Mouse (Mus musculus): ENCODE measurements around the gene Gadd45gip1.

The Gadd45gip1 gene

DNA sequence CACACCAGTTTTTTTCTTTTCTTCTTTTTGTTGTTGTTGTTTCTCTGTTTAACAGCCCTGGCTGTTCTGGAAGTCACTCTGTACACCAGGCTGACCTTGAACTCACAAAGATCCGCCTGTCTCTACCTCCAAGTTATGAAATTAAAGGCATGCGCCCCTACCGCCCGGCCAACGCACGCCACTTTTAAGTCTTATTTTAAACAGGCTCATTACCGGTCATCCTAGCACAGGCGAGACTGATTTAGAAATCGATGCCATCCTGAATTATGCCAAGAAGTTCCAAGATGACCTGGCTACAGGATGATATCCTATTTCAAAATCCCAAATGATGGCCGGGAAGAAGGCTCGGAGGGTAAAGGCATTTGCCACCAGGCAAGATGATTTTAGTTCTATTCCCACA, at the start of gene Gadd45gip1:
Gadd45gip1 (plus strand) TSS at position 33 of the 400 bp plus-strand sequence.
- DNase-seq = peak; percentile 50

DNA sequence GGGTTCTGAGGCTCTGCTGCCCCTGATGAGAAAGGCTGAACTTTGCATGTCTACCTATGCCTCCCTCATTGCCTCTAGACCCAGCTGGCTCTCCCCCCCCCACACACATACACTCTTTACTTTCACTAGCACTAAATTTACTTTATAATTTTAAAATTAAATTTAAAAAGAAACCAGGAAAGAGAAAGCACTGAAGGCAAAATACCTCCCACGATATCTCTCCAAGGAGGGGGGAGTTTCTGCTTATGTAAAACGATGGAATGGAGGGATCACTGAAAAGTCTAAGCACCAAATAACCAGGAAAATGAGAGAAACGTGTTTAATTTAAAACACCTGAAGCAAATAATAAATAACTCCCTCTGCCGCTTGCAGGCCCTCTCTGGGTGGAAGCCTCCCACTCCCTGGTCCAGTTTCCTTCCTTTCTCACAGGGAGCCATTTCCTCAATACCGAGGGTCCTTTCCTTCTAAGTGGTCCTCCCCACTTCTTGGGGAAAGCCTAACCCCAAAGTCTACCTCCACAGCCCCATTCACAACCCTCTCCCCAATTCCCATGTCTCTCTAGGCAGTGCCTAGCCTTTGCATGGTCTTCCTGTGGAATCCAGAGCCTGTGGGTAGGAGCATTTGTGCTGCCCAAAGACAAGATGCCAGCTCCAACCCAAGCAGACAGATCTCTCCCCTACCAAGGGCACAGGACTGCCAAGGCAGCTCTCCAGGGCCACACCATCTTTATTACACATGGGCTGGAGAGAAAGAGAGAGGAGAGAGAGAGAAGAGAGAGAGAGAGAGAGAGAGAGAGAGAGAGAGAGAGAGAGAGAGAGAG, 49.4 kb upstream of the Gadd45gip1 start:
- no peak for DNase-seq

DNA sequence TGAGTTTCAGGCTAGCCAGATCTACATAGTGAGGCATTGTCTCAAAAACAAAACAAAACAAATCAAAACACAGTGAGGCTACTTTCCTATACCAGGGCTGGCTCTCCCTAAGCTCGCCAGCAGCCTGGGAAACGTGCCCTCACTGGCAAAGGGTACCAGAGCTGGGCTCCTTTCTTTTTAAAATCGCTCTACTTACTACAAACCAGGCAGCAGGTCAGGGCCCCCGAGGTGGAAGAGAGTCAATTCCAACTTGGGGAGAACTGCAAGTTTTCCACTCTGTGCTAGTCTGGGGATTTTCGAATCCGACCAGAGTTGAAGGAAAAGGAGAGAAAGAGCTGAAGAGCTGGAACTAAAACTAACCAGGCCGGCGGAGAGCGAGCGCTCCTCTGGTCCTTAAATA, 48.6 kb upstream of the Gadd45gip1 start:
- no peak for DNase-seq

DNA sequence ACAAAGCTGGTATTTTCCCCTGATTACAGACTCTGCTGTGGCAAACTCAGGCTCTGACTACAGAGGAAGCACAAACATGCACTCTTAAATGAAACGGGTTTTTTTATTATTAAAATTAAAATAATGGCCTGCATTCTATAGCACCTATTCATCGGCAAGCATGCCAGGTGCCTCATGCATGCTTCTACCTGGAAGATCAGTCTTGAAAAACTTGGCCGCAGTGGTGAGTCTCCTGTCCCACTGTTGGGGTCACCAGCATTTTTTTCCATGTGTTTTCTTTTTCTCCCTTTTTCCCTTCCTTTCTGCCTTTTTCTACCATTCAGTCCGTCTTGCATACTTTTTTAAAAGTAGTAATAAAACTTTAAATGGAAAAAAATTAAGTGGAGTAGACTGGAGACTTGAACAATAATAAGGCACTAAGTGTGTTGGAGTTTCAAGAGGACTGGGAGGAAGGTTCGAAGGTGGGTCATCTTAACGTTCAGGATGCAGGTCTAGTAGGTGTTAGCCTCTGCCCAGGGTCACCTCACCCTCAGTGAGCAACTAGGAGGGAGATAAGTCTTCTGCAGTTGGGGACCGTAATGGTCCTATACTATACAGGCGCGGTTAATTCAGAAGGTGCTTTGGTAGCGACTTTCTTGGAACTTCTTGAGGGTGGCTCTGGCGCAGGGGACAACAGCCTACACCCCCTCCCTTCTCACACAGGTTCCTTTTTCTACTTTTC, 48.0 kb upstream of the Gadd45gip1 start:
- DNase-seq = no peak

DNA sequence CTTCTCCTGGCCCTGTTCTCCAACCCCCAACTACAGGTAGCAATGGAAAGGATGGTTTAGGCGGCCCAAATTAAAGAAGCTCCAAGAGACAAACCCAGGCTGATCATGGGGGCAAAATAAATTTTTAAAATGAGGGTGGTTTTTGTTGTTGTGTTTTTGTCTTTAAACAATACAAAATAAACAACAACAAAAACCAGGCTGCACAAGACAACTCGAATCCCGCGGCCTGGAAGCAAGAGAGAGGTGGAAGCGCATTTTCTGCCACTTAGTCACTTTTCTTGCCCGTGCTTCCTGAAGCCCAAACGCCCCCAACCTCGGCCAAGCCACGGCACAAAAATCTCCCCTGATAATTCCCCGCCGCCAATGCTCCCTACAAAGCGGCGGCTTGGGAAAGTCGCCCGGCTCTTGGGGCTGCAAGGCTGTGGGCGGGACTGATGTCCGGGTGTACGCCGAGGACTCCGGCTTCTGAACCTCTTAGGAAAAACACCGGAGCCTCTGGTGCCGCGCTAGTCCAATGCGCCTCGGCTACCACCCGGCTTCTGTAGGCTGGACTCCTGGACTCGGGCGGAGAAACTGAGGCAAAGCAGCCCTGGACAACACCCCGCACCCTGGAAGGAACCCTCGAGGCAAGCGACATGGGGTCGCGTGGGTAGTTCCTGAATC, 47.3 kb upstream of the Gadd45gip1 start:
- no peak for DNase-seq

DNA sequence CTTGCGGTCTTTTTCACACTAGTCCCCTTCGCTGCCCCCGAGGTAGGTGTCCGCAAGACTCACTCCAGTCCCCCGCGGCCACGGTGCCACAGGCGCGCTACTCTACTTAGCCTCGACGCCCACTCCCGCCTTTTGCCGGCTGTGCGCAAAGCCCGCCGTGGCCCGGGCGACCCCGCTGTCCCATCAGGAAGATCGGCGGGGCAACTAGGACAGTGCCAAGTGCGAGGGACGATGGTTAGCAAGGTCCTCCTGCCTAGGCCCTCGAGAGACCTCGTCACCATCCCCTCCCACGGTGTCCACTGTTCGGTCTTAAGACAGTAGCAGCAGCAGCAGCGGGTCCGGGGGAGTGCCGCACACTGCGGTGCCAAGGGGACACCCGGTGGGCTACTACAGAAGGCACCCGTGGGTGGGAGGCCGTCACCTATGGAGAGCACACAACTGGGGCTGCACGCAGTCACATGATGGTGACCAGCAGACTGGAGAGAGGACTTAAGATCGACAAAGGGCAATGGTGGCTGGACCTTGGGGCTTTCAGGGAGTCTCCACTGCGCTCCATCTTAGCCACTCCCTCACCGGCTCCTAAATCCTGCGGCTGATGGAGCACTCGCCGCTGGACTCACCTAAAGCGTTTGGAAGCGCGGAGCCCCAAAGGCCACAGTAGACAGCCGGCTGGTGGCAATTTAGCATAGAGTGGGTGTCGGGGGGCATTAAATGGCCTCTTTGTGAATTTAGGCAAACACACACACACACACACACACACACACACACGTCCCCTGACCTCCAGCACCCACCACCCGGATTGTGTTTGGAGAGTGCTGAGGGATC, 46.4 kb upstream of the Gadd45gip1 start:
- DNase-seq = no peak

DNA sequence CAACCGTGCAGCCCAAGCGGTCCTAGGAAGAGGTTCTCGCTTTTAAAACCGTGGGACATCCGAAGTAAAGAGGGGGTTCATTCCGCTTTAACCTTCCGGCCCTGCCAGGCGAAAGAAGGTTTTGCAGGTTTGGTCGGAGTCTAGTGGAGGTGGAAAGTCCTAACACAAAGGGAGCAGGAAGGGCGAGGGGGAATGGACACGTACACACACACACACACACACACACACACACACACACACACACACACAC, 45.9 kb upstream of the Gadd45gip1 start:
- DNase-seq = no peak

DNA sequence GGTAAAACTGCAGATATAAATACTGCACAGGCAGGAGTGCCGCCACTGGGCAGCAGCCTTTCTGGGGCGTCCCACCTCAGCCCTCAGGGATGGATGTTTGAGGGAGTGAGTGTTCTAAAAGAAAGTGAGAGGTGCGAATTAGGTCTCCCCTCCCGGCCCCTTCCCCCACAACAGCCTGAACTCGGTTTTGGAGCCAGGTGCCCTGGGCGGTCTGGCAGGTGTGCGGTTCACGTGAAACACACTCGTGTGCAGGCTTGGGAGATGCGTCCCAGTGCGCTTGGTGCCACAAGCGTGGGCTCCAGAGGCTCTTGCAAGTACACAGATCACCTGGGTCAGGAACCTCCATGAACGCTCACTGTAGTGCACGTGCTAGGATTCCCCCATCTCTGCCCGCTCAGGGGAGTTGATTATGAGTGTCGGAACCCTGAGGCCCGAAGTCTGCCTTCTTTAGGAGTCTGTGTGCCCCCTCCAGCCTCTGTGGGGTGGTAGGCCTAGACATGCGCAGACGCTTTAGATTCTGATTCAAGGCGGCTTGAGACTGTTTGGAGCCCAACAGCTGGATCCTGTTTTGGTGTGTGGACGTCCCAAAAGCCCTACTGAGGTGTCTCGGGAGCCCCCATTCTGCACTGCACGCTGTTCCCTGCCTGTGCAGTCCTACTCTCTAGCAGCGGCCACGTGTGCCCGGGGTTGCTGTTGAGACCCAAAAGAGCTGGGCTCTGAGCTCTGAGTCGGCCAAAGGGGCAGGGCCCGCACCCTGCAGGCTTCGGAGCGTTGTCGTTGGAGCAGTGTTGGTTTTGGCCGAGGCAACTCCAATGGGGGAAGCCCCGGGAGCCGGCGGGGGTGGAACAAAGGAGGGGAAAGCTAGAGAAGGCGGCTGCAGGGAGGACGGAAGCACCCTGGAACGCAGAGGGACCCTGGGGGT, 45.3 kb upstream of the Gadd45gip1 start:
- no peak for DNase-seq

DNA sequence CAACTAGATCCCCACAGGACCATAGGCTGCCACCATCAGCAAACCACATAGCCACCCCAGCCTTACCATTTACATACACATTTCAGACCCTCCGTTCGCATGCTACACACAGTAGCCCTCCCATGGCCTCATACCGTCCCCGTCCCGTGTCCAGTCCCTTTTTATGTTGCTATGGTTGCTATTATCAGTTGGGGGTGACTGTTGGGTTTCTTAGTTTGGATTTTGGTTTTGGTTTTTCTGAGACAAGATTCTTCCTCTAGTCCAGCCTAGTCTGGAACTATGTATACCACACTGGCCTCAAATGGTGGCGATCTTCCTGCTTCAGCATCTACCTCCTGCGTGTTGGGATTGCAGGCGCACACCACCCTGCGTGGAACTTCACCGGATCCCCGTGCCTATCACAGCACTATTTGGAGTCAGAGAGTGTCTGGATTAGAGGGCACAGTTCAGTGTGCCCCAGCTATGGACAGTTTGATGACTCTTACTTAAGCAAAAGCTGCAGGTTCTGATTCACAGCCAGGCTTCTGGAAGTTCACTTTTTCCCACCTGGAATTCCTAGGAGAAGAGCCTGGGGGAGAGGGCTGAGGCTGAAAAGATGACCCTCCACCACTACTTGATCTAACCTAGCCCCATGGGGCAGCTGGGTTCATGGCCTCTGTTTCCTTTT, 44.4 kb upstream of the Gadd45gip1 start:
- no peak for DNase-seq

DNA sequence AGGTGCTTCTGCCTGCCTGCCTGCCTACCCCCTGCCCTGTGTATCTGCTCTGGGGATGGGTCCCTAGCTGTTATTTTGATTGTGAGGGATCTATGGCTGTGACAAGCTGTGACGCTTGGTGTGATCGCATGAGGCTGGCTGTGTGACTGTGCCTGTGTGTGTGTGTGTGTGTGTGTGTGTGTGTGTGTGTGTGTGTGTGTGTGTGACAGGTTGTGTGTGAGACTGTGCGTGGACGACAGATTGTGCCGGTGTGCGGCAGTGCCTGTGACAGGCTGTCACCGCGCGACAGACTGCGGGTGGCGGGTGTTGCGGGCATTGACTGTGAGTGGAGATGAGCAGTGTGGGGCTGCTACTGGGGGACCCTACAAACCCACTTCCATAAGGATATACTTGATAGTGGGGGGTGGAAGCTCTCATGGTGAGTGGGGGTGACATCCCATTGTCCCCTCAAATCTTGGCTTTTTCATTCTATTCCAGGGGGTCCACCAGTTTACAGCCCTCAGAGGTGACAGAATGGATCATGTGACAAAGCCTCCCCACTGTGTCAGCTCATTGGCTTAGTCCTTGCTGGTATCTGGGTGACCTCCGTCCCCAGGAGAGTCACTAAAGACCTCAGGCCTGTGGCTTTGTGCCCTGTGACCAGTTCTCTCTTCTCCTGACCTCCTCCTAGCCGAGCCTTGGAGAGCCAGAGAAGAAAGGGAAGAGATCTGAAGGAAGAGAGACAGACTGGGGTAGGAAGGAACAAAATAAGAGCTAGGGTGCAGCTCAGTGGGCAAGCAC, 43.6 kb upstream of the Gadd45gip1 start:
- no peak for DNase-seq

DNA sequence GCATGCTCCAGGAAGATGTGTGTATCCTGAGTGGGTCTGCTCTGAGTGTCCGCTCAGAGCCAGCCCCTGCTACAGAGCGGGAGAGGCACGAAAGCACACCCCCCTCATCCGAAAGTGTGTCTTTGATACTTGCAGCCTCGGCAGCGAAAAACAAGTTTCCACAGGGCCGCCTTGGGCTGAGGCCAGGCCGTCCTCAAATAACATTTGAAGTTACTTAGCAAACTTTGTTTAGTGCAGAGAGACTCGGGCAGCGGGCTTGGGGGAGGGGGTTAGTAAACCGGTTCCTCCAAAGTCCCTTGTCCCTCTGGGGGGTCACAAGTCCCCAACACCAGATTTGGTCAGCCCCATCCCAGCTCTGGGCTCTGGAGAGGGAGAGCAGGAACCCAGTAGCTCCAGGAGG, 42.4 kb upstream of the Gadd45gip1 start:
- no peak for DNase-seq

DNA sequence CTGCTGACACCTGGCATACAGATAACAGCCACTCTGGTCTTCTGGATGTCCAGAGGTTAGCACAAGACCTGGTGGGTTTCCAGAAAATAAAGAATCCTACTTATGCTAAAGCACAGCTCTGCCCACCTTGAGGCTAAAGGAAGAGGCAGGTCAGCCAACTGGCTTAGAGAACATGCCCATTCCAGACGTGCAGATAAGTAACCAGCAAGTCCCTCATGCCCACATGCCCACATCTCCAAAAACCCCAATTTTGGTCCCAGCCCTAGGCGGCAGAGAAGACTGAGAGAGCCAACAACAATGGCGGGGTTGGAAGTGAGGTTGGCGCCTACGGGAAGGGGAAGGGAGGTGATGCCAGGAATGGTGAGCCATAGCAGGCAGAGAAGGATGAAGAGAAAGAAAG, 42.0 kb upstream of the Gadd45gip1 start:
- no peak for DNase-seq

DNA sequence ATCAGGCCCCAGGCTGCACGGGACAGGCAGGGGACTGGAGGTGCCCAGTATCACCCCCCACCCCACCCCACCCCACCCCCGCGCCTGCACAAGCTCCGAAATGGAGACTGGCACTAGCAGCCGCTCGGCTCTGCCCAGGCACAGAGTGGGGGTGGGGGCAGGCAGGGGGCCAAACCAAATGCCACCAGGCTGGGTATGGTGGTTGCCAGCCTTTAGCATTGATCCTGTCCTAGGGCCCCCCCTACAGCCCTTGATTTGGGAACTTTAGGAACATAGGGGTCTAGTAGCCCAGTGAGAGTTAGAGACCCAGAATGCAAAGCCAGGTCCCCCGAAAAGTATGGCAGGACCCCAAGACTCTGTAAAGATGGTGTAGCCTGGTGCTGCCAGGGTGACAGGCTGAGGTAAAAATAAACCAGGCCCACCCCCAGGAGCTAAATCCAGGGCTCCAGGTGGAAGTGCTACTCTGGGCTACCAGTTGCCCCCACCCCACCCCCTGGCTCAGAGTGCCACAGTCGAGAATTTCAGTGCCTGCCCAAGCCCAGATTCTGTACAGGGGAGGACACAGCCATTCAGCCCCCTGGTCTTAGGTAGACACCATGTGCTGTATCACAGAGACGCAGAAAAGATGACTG, 41.4 kb upstream of the Gadd45gip1 start:
- no peak for DNase-seq

DNA sequence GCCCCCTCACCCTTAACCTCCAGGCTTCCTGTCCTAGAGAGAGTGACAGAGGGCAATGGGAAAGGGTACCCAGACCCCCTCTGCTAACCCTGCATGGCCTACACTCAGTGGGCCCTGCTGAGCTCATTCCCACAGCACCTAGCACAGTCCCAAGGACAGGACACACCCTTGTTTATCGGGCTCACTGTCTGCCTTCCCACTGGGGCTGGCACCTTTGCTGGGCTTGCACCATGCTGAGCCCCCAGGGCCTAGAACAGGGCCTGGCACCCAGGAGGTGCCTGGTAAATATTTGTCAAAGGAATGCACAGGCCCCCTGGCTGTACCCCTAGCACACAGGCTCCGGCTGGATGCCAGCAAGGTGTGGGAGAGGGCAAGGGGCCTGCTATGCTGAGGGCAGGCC, 40.8 kb upstream of the Gadd45gip1 start:
- no peak for DNase-seq

DNA sequence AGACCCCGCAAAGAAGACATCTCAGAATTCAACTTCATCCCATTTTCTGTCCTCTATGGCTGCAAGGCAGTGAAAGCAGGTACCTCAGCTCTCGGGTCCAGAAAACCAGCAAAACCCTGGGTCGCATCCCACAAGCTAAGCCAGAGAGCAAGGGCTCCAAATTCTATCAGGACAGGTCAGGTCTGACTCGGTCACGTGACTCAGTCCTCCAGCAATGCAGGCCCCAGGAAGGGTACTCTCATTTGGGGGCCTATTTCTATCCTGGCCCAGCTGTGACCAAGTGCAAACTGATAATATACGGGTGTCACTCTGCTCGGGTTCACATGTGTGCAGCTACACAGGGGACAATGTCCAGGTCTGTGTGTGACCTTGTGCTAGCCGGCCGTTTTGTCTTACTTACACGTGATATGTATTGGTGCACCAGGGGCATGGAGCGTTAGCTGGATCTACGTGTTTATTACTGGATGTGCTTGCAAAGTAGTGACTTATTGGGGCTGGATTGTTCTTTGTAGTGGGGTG, 38.8 kb upstream of the Gadd45gip1 start:
- no peak for DNase-seq

DNA sequence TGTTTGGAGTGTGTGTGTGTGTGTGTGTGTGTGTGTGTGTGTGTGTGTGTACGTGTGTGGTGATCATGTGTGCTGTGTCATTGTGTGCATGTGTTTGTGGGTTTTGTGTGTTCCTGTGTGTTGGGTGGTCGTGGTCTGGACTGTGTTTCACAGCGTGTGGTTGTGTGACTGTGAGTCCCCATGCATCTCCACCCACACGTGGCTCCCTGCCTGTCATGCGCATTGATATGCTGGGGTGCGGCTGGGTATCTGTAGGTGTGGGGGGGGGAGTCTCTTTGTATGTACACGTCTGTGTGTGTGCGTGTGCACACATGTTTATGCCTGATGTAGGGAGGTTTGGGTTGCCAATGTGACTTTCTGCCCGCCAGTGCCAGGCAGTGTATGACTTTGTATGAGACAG, 38.2 kb upstream of the Gadd45gip1 start:
- DNase-seq = no peak

DNA sequence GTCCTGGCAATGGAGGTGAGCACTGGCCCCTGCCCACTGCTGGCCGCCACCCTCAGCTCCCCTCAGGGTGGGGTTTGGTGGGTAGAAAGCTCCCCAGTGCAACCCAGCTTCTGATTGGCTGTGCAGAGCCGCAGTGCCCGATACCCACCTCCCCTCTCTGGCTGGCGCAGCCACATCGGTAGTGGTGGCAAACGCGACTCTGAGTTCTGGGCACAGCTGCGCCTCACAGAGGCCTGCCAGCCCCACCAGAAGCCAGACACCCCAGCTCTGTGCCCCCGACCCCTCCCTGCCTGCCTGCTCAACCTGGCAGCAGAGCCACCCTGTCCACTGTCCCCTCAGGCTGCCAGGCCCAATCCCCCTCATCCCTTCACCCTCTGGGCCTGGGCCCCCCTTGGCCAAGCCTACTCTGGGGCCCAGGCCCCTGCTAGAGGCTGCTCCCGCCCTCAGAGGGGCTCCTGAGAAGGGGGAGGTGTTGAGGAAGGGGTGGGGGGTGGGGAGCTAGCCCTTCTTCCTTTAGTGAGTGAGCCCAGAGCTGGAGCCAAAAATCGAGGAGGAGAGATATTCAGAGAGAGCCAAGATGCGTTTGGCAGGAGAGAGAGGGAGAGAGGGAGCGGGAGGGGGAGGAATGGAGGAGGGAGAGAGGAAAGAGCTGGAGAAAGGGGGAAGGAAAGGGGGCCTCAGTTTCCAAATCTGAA, 37.4 kb upstream of the Gadd45gip1 start:
- no peak for DNase-seq

DNA sequence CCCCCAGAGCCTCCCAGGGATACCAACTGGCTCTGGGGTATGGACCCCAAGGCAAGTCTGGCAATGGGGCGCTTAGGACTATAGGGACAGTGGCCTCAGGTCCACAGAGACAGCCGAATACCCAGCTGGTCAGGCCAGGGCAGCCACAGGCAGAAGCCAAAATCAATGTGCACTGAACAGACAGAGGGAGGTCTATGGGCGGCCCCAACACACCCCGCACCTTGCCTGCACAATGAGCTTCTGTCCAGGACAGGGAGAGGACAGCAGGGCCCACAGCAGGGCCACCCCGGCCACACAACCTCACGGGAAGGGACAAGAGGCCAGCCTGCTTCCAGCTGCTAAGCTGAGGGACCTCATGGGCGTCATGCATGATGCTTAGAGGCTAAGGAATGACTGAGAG, 36.8 kb upstream of the Gadd45gip1 start:
- DNase-seq = no peak

DNA sequence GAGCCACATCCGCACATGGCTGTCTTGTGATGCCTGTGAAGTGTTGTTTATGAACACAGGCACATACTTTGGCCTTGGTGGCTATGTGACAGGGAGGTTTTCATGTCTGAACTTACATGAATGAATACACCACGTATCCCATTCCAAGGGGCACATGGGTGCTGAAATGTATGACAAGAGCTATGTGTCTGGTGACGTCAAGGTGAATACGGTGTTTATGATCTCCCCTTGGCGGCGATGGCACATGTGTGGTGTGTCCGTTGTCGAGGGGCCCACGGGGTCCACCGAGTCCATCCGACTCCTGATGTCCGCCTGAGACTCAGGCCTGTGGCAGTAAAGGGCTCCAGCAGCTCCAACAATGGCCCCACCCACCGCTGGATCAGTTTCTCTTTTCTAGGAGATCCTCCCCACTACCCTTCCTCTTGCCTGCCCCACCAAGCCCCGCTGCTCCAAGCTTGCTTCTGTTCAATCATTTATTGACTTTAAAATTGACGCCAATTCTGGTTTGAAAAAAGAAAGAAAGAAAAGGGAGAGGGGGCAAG, 34.0 kb upstream of the Gadd45gip1 start:
- DNase-seq = no peak
